Mouse (Mus musculus) kidney, adult 8-10 months (tissue): ENCODE measurements around the gene Sptbn1.

Experiments
- DNase-seq, 2 experiments: peaks; one replicate each; pipeline ENCODE4 v3.0.0; 2022

Gene Sptbn1

DNA sequence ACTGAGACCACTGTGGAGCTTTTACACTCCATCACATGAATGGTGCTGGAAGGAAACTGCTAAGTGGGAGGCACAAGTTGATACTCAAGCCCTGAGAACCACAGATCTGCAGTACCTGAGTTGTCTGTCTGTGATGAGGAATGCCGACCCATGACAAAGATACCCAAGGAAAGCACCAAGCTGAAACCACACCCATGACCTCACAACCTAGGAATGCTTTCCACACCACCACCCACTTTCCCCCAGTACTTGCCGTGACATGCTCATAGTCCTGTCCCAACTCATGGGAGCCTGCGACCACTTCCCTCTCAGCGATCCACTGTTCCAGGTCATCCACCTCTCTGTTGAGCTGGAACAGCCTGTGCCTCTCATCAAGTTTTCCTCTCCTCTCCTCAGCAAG is 149.9 kb downstream of the Sptbn1 start:
- no peak for DNase-seq

DNA sequence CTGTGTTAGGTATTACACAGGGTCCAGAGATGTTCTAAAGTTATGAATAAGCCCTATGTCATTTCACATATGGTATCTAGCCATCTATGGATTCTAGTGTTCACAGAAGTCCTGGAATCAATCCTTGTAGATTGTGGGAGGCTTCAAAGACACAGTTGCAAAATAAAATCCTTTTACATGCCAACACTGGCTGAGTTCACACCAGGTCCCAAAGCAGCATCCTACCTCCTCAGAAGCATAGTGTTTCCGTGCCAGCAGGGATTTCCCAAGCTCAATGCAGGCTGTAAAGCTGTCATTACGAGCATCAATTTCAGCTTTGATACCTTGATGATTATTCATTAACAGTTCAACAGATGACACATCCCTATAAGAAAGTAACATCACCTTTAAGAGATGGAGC is 154.3 kb downstream of the Sptbn1 start:
- no peak for DNase-seq

DNA sequence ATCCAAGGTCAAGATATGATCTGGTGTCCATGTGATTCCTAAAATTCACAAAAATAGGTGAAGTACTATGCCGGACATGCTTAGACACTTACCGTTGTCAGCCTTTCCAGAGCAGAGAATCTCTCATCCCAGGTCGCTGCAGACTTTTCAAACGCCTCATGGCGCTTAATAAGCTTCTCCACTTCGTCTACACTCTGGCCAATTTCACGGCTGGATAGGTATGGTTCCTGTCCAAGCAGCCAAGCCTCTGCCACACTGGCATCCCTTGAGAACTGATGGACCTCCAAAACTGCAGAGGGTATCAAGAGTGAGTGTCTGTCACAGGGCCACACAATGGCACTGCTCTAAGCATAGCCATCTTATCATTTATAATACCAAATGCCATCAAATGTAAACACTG is 157.3 kb downstream of the Sptbn1 start:
- no peak for DNase-seq

DNA sequence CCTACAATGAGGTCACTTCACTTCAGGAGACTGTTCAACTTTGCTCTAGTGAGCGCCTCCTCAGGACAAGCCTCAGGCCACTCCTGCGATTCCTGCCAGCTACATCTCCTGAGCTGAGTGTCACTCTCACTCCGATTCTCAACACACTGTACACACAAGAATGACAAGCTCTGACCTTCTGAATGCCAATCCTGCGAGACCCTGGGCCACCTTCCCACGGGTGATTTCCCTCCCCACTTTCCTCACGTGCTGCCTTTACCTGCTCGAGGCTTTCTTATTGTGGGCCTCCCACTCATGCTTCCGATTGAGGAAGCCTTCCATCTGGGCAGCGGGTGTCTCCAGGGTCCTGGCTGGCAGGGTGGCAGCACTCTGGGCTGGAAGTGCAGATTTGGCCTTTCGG is 163.8 kb downstream of the Sptbn1 start:
- no peak for DNase-seq

GRCm38 (mm10) chr11:30102594-30102993 is 165.4 kb downstream of the Sptbn1 start:
- no peak for DNase-seq

GRCm38 (mm10) chr11:30101796-30102195 is 166.2 kb downstream of the Sptbn1 start:
- no peak for DNase-seq

- no peak for DNase-seq
Observed at GRCm38 (mm10) chr11:30101162-30101561, 166.8 kb downstream of the Sptbn1 start.

- no peak for DNase-seq
Observed at GRCm38 (mm10) chr11:30099916-30100315, 168.1 kb downstream of the Sptbn1 start.

- no peak for DNase-seq
Observed at GRCm38 (mm10) chr11:30095212-30095773, 172.7 kb downstream of the Sptbn1 start.

- DNase-seq: no peak
Observed at GRCm38 (mm10) chr11:30091892-30092291, 176.1 kb downstream of the Sptbn1 start.

DNA sequence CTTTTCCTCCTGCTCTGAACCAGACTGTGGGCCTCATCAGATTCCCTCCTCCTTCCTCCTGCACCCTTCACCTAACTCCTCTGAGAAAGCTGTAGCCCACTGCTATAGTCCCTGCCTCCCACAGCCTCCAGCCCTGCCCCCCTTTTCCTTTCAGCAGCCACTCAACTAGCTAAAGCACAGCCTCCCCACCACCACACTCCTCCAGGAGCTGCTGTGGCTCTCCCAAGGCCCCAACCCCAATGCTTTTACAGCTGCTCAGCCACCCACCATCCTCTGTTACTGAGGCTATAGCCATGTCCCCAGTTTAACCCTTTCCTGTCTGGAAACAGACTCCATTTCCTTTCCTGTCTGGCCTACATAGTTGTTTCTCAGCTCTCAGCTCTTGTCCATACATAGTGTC is 182.9 kb downstream of the Sptbn1 start:
- DNase-seq: no peak

- DNase-seq: no peak
Observed at GRCm38 (mm10) chr11:30057299-30057698, 210.7 kb downstream of the Sptbn1 start.
